Mouse (Mus musculus) bone marrow, adult 2 months (tissue): ENCODE results near the gene Atp5c1. TPM values are rescaled to one million over a fixed set of nuclear protein-coding genes. Genes with fewer than 3 reads are reported as not detected.

Experiments used
- H3K27ac ChIP-seq: fragments of 200-500 bp; 2 replicates; pipeline ENCODE4 v1.5.1; 2012; ENCODE audit warnings: low read depth, mild to moderate bottlenecking, control low read depth, inconsistent platforms, low read length; ENCODE audit not compliant: control insufficient read depth, poor library complexity, insufficient read depth
- H3K4me1 ChIP-seq: fragments of 200-500 bp; 2 replicates; pipeline ENCODE4 v1.6.1; 2011; ENCODE audit warnings: low read length; ENCODE audit not compliant: control insufficient read depth, insufficient read depth
- H3K4me3 ChIP-seq: fragments of 200-500 bp; replicated peaks from 2 replicates; pipeline ENCODE3; 2011; ENCODE audit warnings: mild to moderate bottlenecking, low read depth, low read length, control low read depth; ENCODE audit not compliant: control insufficient read depth
- CTCF ChIP-seq: fragments of 200-500 bp; IDR thresholded peaks from 2 replicates; pipeline ENCODE4 v1.5.1; 2011; ENCODE audit warnings: low read length, control low read depth; ENCODE audit not compliant: control insufficient read depth, insufficient read depth
- POLR2A ChIP-seq: fragments of 200-500 bp; IDR thresholded peaks from 2 replicates; pipeline ENCODE4 v1.6.1; 2011; ENCODE audit warnings: low read depth, mild to moderate bottlenecking, control low read depth, low read length, borderline replicate concordance; ENCODE audit not compliant: control insufficient read depth
- WGBS: fragments of 180-500 bp; shearing (Covaris S2); methylation state at CpG from one replicate; pipeline ENCODE4 v1.1.7; 2018; 5-methylcytosine and 5-hydroxymethylcytosine counted together
- polyA plus RNA-seq: library from polyadenylated mRNA; stranded (reverse); fragments of >200 nt; gene quantifications from 2 replicates; pipeline ENCODE4 v1.2.4, GENCODE M21; 2011; ENCODE audit warnings: low replicate concordance; ENCODE audit not compliant: missing spikeins, insufficient read depth, insufficient read length

Gene Atp5c1
- polyA plus RNA-seq, 1 experiment = 128 TPM

DNA sequence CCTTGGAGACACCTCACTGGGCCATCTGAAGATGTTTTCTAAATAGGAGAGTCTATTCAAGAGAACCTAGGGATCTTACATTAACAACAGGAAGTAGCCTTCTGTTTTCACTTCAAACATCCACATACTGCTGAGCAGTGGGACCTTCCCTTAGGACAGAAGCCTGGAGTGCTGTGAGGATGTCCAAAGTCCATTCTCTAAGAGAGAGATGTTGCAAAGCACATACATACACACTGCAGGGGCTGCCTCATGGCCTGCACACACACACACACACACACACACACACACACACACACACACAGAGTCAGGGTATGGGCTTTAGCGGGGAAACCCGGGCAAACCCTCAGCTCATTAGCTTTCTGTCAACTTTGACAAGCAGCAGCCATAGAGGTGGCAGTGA, 20.2 kb upstream of the Atp5c1 start:
- TF ChIP-seq POLR2A (no peak), CTCF (no peak)
- H3K27ac ChIP-seq = no peak overlapping the region
- no peaks in the 10 kb centered on the region for H3K4me1 ChIP-seq
- no peak overlapping the region for H3K4me3 ChIP-seq
- 66% methylated on average over 2 of the region's 2 CpGs for WGBS

- Histone ChIP-seq H3K4me1 (no peaks in the 10 kb centered on the region), H3K27ac (no peak overlapping the region), H3K4me3 (no peak overlapping the region)
- TF ChIP-seq CTCF (0 out of 2 replicates have a peak, but pooled peaks have one; percentile 16), POLR2A (no peak)
- 43% methylated on average over 9 of the region's 9 CpGs for WGBS
Observed at GRCm38 (mm10) chr2:10098598-10099215, 18.4 kb upstream of the Atp5c1 start.

- 88% methylated on average over 14 of the region's 14 CpGs for WGBS
- H3K27ac ChIP-seq = no peak overlapping the region
Observed at GRCm38 (mm10) chr2:10094327-10095100, 14.2 kb upstream of the Atp5c1 start.

GRCm38 (mm10) chr2:10087256-10087850, 7.0 kb upstream of the Atp5c1 start:
- no peak overlapping the region for H3K4me3 ChIP-seq
- WGBS = 81% methylated on average over 8 of the region's 8 CpGs

More at GRCm38 (mm10) chr2:10094327-10095100, 14.2 kb upstream of the Atp5c1 start:
- Histone ChIP-seq H3K4me3 (no peak overlapping the region), H3K4me1 (no peaks in the 10 kb centered on the region)
- TF ChIP-seq POLR2A = no peak
- TF ChIP-seq CTCF = no peak

GRCm38 (mm10) chr2:10082737-10083136, 2.4 kb upstream of the Atp5c1 start:
- H3K27ac ChIP-seq = no peak overlapping the region
- WGBS = 33% methylated on average over 1 of the region's 1 CpGs
- no peaks in the 10 kb centered on the region; the same call in 1 of the 2 replicates for H3K4me1 ChIP-seq
- TF ChIP-seq CTCF (no peak), POLR2A (no peak)
- no peak overlapping the region for H3K4me3 ChIP-seq

More at GRCm38 (mm10) chr2:10087256-10087850, 7.0 kb upstream of the Atp5c1 start:
- H3K27ac ChIP-seq = no peak overlapping the region
- TF ChIP-seq CTCF = no peak
- TF ChIP-seq POLR2A = no peak
- no peaks in the 10 kb centered on the region for H3K4me1 ChIP-seq

DNA sequence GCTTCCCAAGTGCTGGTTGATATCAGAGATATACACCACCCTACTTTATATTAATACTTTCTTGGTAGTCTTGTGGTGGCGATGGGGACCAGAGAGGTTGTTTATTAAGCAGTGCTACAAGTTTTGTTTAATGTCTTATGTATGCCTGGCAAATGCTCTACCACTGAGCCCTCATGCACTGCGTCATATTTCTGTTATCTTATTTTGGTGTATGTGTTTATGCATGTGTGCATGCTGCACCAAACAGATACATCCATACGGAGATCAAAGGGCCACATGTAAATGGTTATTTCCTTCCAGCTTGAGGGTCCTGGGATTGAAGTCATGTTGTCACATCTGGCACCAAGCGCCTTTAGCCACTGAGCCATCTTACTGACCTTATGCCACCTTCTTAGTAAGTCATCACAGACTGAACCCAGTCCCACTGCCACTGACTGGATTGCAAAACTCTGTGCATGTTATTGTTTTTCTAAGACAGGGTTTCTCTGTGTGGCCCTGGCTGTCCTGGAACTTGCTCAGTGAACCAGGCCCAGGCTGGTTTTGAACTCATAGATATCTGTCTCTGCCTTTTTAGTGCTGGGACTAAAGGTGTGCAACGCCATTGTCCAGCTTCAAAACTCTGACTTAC, 1.3 kb upstream of the Atp5c1 start:
- peak overlapping the region; percentile 52 for H3K4me3 ChIP-seq
- TF ChIP-seq CTCF (no peak), POLR2A (no peak)
- no peak overlapping the region for H3K27ac ChIP-seq
- 75% methylated on average over 5 of the region's 5 CpGs for WGBS
- no peaks in the 10 kb centered on the region; the same call in 1 of the 2 replicates for H3K4me1 ChIP-seq

DNA sequence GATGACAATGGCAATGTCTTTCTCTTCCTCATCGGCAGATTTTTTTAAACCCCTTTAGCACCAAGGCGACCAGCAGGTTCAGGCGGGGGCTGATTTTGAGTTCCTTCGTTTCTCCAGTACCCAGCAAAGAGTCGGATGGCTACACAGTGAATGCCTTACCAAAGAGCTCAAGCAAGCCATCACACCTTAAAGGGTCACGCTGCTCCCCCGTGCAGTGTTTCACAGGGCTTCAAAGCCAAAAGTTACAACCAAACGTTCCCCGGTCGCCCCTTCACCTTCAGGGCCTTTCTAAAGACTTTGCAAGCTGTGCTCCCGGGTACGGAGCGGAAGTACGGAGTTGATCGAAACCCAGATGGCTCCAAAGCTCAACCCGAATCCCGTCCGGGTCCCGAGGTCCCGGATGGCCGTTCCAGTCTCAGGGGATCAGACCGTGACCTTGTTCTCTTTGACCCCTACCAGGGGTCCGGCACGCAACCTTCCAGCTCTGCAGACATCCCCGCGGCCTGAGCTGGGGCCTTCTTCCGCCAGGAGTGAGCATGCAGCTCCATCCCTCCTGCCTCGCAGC, 483 bp downstream of the Atp5c1 start:
- TF ChIP-seq POLR2A = no peak
- no peak for TF ChIP-seq CTCF
- WGBS = under 1% methylated on average over 28 of the region's 28 CpGs
- H3K27ac ChIP-seq = peak overlapping the region; percentile 83
- no peaks in the 10 kb centered on the region; the same call in 1 of the 2 replicates for H3K4me1 ChIP-seq
- peak overlapping the region; percentile 90 for H3K4me3 ChIP-seq

DNA sequence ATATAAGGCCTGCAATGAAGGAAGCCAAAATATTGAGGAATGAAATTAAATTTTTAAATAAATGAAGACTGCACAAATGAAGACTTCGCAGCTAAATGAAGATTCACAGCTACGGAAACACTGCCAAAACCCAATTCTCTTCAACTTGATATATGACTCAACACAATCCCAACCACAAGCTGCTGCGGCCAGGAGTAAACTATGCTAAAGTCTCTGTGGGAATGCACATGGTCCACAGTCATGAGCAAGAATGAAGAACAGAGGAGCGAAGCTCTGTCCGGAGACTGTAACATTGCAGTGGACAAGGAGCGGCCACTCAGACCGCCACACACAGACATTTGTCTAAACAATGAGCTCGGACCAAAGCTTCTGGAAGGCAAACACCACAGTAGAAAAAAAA, 3.6 kb downstream of the Atp5c1 start:
- no peaks in the 10 kb centered on the region; the same call in 1 of the 2 replicates for H3K4me1 ChIP-seq
- 58% methylated on average over 8 of the region's 8 CpGs for WGBS
- no peak overlapping the region for H3K27ac ChIP-seq

More for the DNA sequence above, 3.6 kb downstream of the Atp5c1 start:
- H3K4me3 ChIP-seq = no peak overlapping the region
- TF ChIP-seq CTCF (no peak), POLR2A (no peak)
